Mouse (Mus musculus): ENCODE results near the gene Ssbp2. TPM values are rescaled to one million over a fixed set of nuclear protein-coding genes. Genes with fewer than 3 reads are reported as not detected.

The Ssbp2 gene
- polyA plus RNA-seq, 1 experiment from 2014 or later: 30.1 TPM

GRCm38 (mm10) chr13:91564047-91564446 lies 104.0 kb downstream of the Ssbp2 start:
- no peaks in the 10 kb centered on the region for H3K27me3 ChIP-seq (replicated peaks; ENCODE audit: control insufficient read depth, insufficient read depth, low read length)
- H3K4me1 ChIP-seq (replicated peaks; ENCODE audit: control insufficient read depth, insufficient read depth, low read length): no peaks in the 10 kb centered on the region
- no peak overlapping the region for H3K27ac ChIP-seq (ENCODE audit: low read depth, low read length)
- ATAC-seq: no peak
- no peak for TF ChIP-seq CTCF (IDR thresholded peaks at IDR 0.05; ENCODE audit: low read depth)
- H3K4me2 ChIP-seq (replicated peaks; ENCODE audit: low read depth): no peak overlapping the region
- H3K9ac ChIP-seq (ENCODE audit: low read depth, low read length): no peak overlapping the region
- no peaks in the 10 kb centered on the region for H3K9me3 ChIP-seq (ENCODE audit: control insufficient read depth)
- no peak overlapping the region for H3K4me3 ChIP-seq (ENCODE audit: low read depth, low read length)
- 55% methylated on average over 6 of the region's 6 CpGs for WGBS
- no peaks in the 10 kb centered on the region for H3K36me3 ChIP-seq (ENCODE audit: control insufficient read depth, insufficient read depth)

- H3K27ac ChIP-seq (ENCODE audit: low read depth, low read length): no peak overlapping the region
- no peak for TF ChIP-seq CTCF (IDR thresholded peaks at IDR 0.05; ENCODE audit: low read depth)
- H3K9ac ChIP-seq (ENCODE audit: low read depth, low read length): no peak overlapping the region
- 88% methylated on average over 6 of the region's 6 CpGs for WGBS
- H3K27me3 ChIP-seq (replicated peaks; ENCODE audit: control insufficient read depth, insufficient read depth, low read length): no peaks in the 10 kb centered on the region
- no peaks in the 10 kb centered on the region for H3K36me3 ChIP-seq (ENCODE audit: control insufficient read depth, insufficient read depth)
- no peak overlapping the region for H3K4me3 ChIP-seq (ENCODE audit: low read depth, low read length)
- no peak overlapping the region for H3K4me2 ChIP-seq (replicated peaks; ENCODE audit: low read depth)
- no peaks in the 10 kb centered on the region for H3K9me3 ChIP-seq (ENCODE audit: control insufficient read depth)
- no peaks in the 10 kb centered on the region for H3K4me1 ChIP-seq (replicated peaks; ENCODE audit: control insufficient read depth, insufficient read depth, low read length)
- no peak for ATAC-seq
Measured at GRCm38 (mm10) chr13:91564755-91565154, 104.7 kb downstream of the Ssbp2 start.

GRCm38 (mm10) chr13:91581504-91581903 lies 121.4 kb downstream of the Ssbp2 start:
- Histone ChIP-seq H3K27ac (ENCODE audit: low read depth, low read length) (no peak overlapping the region), H3K4me2 (replicated peaks; ENCODE audit: low read depth) (no peak overlapping the region), H3K27me3 (replicated peaks; ENCODE audit: control insufficient read depth, insufficient read depth, low read length) (no peaks in the 10 kb centered on the region), H3K9ac (ENCODE audit: low read depth, low read length) (no peak overlapping the region), H3K4me3 (ENCODE audit: low read depth, low read length) (no peak overlapping the region), H3K36me3 (ENCODE audit: control insufficient read depth, insufficient read depth) (no peaks in the 10 kb centered on the region), H3K9me3 (ENCODE audit: control insufficient read depth) (no peaks in the 10 kb centered on the region), H3K4me1 (replicated peaks; ENCODE audit: control insufficient read depth, insufficient read depth, low read length) (no peaks in the 10 kb centered on the region)
- ATAC-seq: no peak
- no peak for TF ChIP-seq CTCF (IDR thresholded peaks at IDR 0.05; ENCODE audit: low read depth)

- H3K27ac ChIP-seq (ENCODE audit: low read depth, low read length): no peak overlapping the region
- no peak for ATAC-seq
- H3K9me3 ChIP-seq (ENCODE audit: control insufficient read depth): no peaks in the 10 kb centered on the region
- H3K4me1 ChIP-seq (replicated peaks; ENCODE audit: control insufficient read depth, insufficient read depth, low read length): no peaks in the 10 kb centered on the region
- H3K4me2 ChIP-seq (replicated peaks; ENCODE audit: low read depth): no peak overlapping the region
- H3K27me3 ChIP-seq (replicated peaks; ENCODE audit: control insufficient read depth, insufficient read depth, low read length): no peaks in the 10 kb centered on the region
- no peak overlapping the region for H3K9ac ChIP-seq (ENCODE audit: low read depth, low read length)
- H3K36me3 ChIP-seq (ENCODE audit: control insufficient read depth, insufficient read depth): no peaks in the 10 kb centered on the region
- no peak for TF ChIP-seq CTCF (IDR thresholded peaks at IDR 0.05; ENCODE audit: low read depth)
- no peak overlapping the region for H3K4me3 ChIP-seq (ENCODE audit: low read depth, low read length)
Measured at GRCm38 (mm10) chr13:91582212-91582611, 122.1 kb downstream of the Ssbp2 start.

- H3K36me3 ChIP-seq (ENCODE audit: control insufficient read depth, insufficient read depth): no peaks in the 10 kb centered on the region
- H3K4me1 ChIP-seq (replicated peaks; ENCODE audit: control insufficient read depth, insufficient read depth, low read length): no peaks in the 10 kb centered on the region
- H3K4me2 ChIP-seq (replicated peaks; ENCODE audit: low read depth): no peak overlapping the region
- no peak for TF ChIP-seq CTCF (IDR thresholded peaks at IDR 0.05; ENCODE audit: low read depth)
- H3K9ac ChIP-seq (ENCODE audit: low read depth, low read length): no peak overlapping the region
- H3K27ac ChIP-seq (ENCODE audit: low read depth, low read length): no peak overlapping the region
- no peak overlapping the region for H3K4me3 ChIP-seq (ENCODE audit: low read depth, low read length)
- 58% methylated on average over 5 of the region's 5 CpGs for WGBS
- no peaks in the 10 kb centered on the region for H3K9me3 ChIP-seq (ENCODE audit: control insufficient read depth)
- no peak for ATAC-seq
- no peaks in the 10 kb centered on the region for H3K27me3 ChIP-seq (replicated peaks; ENCODE audit: control insufficient read depth, insufficient read depth, low read length)
Measured at GRCm38 (mm10) chr13:91586368-91586767, 126.3 kb downstream of the Ssbp2 start.

GRCm38 (mm10) chr13:91588475-91588874 lies 128.4 kb downstream of the Ssbp2 start:
- no peaks in the 10 kb centered on the region for H3K36me3 ChIP-seq (ENCODE audit: control insufficient read depth, insufficient read depth)
- no peak overlapping the region for H3K4me3 ChIP-seq (ENCODE audit: low read depth, low read length)
- no peaks in the 10 kb centered on the region for H3K4me1 ChIP-seq (replicated peaks; ENCODE audit: control insufficient read depth, insufficient read depth, low read length)
- TF ChIP-seq CTCF (IDR thresholded peaks at IDR 0.05; ENCODE audit: low read depth): no peak
- no peak overlapping the region for H3K27ac ChIP-seq (ENCODE audit: low read depth, low read length)
- H3K27me3 ChIP-seq (replicated peaks; ENCODE audit: control insufficient read depth, insufficient read depth, low read length): no peaks in the 10 kb centered on the region
- no peak overlapping the region for H3K4me2 ChIP-seq (replicated peaks; ENCODE audit: low read depth)
- H3K9me3 ChIP-seq (ENCODE audit: control insufficient read depth): no peaks in the 10 kb centered on the region
- WGBS: 80% methylated on average over 2 of the region's 2 CpGs
- H3K9ac ChIP-seq (ENCODE audit: low read depth, low read length): no peak overlapping the region
- ATAC-seq: no peak

GRCm38 (mm10) chr13:91591863-91592262 lies 131.8 kb downstream of the Ssbp2 start:
- H3K36me3 ChIP-seq (ENCODE audit: control insufficient read depth, insufficient read depth): no peaks in the 10 kb centered on the region
- WGBS: 80% methylated on average over 4 of the region's 4 CpGs
- TF ChIP-seq CTCF (IDR thresholded peaks at IDR 0.05; ENCODE audit: low read depth): no peak
- no peak overlapping the region for H3K27ac ChIP-seq (ENCODE audit: low read depth, low read length)
- no peak for ATAC-seq
- no peak overlapping the region for H3K9ac ChIP-seq (ENCODE audit: low read depth, low read length)
- no peaks in the 10 kb centered on the region for H3K4me1 ChIP-seq (replicated peaks; ENCODE audit: control insufficient read depth, insufficient read depth, low read length)
- H3K27me3 ChIP-seq (replicated peaks; ENCODE audit: control insufficient read depth, insufficient read depth, low read length): no peaks in the 10 kb centered on the region
- H3K4me2 ChIP-seq (replicated peaks; ENCODE audit: low read depth): no peak overlapping the region
- H3K4me3 ChIP-seq (ENCODE audit: low read depth, low read length): no peak overlapping the region
- H3K9me3 ChIP-seq (ENCODE audit: control insufficient read depth): no peaks in the 10 kb centered on the region
